Mouse (Mus musculus) neutrophil, adult 59 days (primary cell): ENCODE data around the gene Nkx1-1. TPM values are rescaled to one million over a fixed set of nuclear protein-coding genes. Genes with fewer than 3 reads are reported as not detected.

Experiments used
- total RNA-seq, 2 experiments: library from RNA; stranded (reverse); gene quantifications; 1 replicate in 1 of 2; 2 replicates in 1 of 2; pipeline ENCODE4 v1.2.4; 2023

Nkx1-1 gene
- total RNA-seq: not detected

DNA sequence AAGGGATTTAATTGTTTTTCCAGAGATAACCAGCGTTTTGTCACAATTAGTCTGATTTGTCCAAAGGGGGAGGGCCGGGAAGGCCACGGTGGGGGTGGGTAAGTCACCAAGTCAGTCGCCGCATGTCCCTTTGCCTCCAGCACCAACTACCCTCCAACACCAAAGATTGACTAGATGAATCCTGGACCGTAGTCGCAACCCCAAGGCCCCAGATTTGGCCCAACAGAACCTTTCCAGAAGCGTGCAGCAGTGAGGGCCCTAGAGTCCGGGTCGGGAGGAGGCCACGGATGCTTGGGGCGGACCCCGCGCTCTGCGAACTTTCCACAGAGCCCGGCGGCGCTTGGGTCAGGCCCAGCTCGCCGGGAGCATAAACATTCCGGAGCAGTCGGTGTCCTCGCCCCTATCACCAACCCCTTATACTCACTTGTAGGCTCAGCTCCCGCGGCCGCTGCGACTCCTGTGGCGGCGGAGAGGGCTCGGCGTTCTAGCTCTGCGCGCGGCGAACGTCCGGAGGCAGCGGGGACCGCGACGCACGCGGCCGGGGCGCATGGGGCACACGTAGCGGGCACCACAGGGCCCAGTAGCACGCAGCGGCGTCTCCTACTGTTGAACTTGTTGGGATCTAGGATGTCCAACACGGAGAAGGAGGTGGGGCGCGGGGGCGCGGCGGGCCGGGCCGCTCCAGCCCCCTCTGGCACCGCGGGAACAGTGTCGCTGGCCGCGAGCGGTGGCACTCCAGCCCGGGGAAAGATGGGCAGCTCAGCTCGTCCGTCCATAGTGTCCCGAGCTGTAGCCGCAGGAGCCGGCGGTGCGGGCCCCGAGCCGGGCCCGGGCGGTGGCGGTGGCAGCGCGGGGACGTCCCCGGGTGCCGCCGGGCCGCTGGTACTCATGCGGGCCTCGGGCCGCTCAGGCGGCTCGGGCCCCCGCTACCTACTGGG is at the start of gene Nkx1-1:
Gene Nkx1-1, minus strand, starts transcription at position 776 of the 938 bp plus-strand sequence.

Other genes with a start within 250 kb of the Nkx1-1 start
- not detected for gene Spon2, start 215.5 kb downstream of the Nkx1-1 start, total RNA-seq
- gene Ctbp1, start 159.0 kb downstream of the Nkx1-1 start, total RNA-seq: 100 to 1,000 TPM; 164 to 166 TPM
- gene Maea, start 98.5 kb downstream of the Nkx1-1 start, total RNA-seq: 100 to 1,000 TPM; 117 to 120 TPM
- 10 to 100 TPM; 12.1 to 13.6 TPM for gene Uvssa, start 55.4 kb downstream of the Nkx1-1 start, total RNA-seq
- 10 to 100 TPM; 10.6 to 11.6 TPM for gene Fam53a, start 195.7 kb upstream of the Nkx1-1 start, total RNA-seq
- under 1 TPM in 1 of 2 experiments, not detected in 1; 0.47 TPM for gene Gm9903, start 195.9 kb upstream of the Nkx1-1 start, total RNA-seq
- gene Slbp, start 218.6 kb upstream of the Nkx1-1 start, total RNA-seq: 10 to 100 TPM; 80.7 to 94.5 TPM
- gene Tacc3, start 224.2 kb upstream of the Nkx1-1 start, total RNA-seq: 10 to 100 TPM; 61.8 to 66.1 TPM
- gene Tmem129, start 224.4 kb upstream of the Nkx1-1 start, total RNA-seq: 1 to 10 TPM; 8.7 to 9.4 TPM